ENCODE assay signal across 30 mouse cellular contexts in genomic region chr3:142334496-142334895, GRCm38 (mm10).
"Had no signal": no experiment of that assay in that cellular context is flagged by ENCODE, and none has a peak within 500 bp of the region (broad histone marks: within the 10 kb centered on the region; RNA-seq: fewer than 3 reads in every experiment).

No protein-coding gene starts in this region.

- H3K9me3 ChIP-seq: limb, embryonic 10.5 days; limb, embryonic 12.5 days; limb, embryonic 13.5 days; limb, embryonic 15.5 days; liver, embryonic 12.5 days; liver, embryonic 13.5 days; liver, embryonic 15.5 days; lung, embryonic 15.5 days; megakaryocyte, embryonic 14.5 days; midbrain, embryonic 10.5 days; midbrain, embryonic 12.5 days; midbrain, embryonic 13.5 days; midbrain, embryonic 15.5 days; neural tube, embryonic 12.5 days had no signal

- DNase-seq: left cerebral cortex, postnatal 4 days; liver; liver, embryonic 13.5 days; liver, postnatal 0 days; lung, adult 2 months; lung, embryonic 14.5 days; lung, postnatal 10 days; lung, postnatal 14 days; lung, postnatal 36 days; lung, postnatal 4 days; midbrain, embryonic 14.5 days had no signal

- H3K9ac ChIP-seq: limb, embryonic 12.5 days; limb, embryonic 13.5 days; limb, embryonic 15.5 days; liver, embryonic 12.5 days; liver, embryonic 13.5 days; liver, embryonic 14.5 days; liver, embryonic 15.5 days; liver, postnatal 0 days; lung, embryonic 14.5 days; lung, embryonic 15.5 days; midbrain, embryonic 12.5 days; midbrain, embryonic 13.5 days; midbrain, embryonic 15.5 days; neural tube, embryonic 12.5 days had no signal

- H3K27me3 ChIP-seq: liver, embryonic 12.5 days; liver, embryonic 13.5 days; liver, embryonic 15.5 days; lung, embryonic 15.5 days; megakaryocyte, embryonic 14.5 days; midbrain, embryonic 13.5 days; midbrain, embryonic 15.5 days; neural tube, embryonic 12.5 days had no signal

- ATAC-seq: liver, embryonic 12.5 days; liver, postnatal 0 days; lung, postnatal 0 days; midbrain, embryonic 13.5 days; midbrain, embryonic 15.5 days had no signal

- H3K4me1 ChIP-seq: limb, embryonic 12.5 days; limb, embryonic 13.5 days; midbrain, embryonic 10.5 days; midbrain, embryonic 12.5 days; midbrain, embryonic 13.5 days; midbrain, embryonic 15.5 days; neural tube, embryonic 12.5 days had no signal

- H3K27ac ChIP-seq: limb, embryonic 10.5 days; limb, embryonic 12.5 days; limb, embryonic 13.5 days; limb, embryonic 15.5 days; liver, embryonic 12.5 days; liver, embryonic 13.5 days; liver, embryonic 14.5 days; liver, embryonic 15.5 days; lung, embryonic 15.5 days; macrophage; midbrain, embryonic 10.5 days; midbrain, embryonic 12.5 days; midbrain, embryonic 13.5 days; midbrain, embryonic 15.5 days; neural tube, embryonic 12.5 days had no signal

- H3K4me3 ChIP-seq: limb, embryonic 10.5 days; limb, embryonic 12.5 days; limb, embryonic 13.5 days; limb, embryonic 15.5 days; liver, embryonic 12.5 days; liver, embryonic 13.5 days; liver, embryonic 15.5 days; lung, embryonic 15.5 days; megakaryocyte, embryonic 14.5 days; midbrain, embryonic 10.5 days; midbrain, embryonic 12.5 days; midbrain, embryonic 13.5 days; midbrain, embryonic 15.5 days; myocyte; neural tube, embryonic 12.5 days had no signal

- H3K4me2 ChIP-seq: limb, embryonic 12.5 days; limb, embryonic 13.5 days; limb, embryonic 15.5 days; liver, embryonic 11.5 days; liver, embryonic 12.5 days; liver, embryonic 13.5 days; liver, embryonic 15.5 days; lung, embryonic 14.5 days; lung, embryonic 15.5 days; midbrain, embryonic 11.5 days; midbrain, embryonic 12.5 days; midbrain, embryonic 13.5 days; midbrain, embryonic 15.5 days; neural tube, embryonic 12.5 days had no signal

- H3K36me3 ChIP-seq: limb, embryonic 10.5 days; limb, embryonic 12.5 days; limb, embryonic 13.5 days; limb, embryonic 15.5 days; liver, embryonic 12.5 days; liver, embryonic 13.5 days; liver, embryonic 15.5 days; lung, embryonic 15.5 days; midbrain, embryonic 10.5 days; midbrain, embryonic 12.5 days; midbrain, embryonic 13.5 days; midbrain, embryonic 15.5 days; neural tube, embryonic 12.5 days had no signal
